Mouse (Mus musculus) ES-Bruce4 (cell line): ENCODE results near the gene Ntn4. TPM values are rescaled to one million over a fixed set of nuclear protein-coding genes. Genes with fewer than 3 reads are reported as not detected.

Experiments used
- H3K27ac ChIP-seq: 2 replicates; pipeline ENCODE4 v1.5.1; 2012; ENCODE audit warnings: low read length, inconsistent platforms; ENCODE audit not compliant: insufficient read depth
- H3K27me3 ChIP-seq: 2 replicates; pipeline ENCODE4 v1.6.1; 2012; ENCODE audit warnings: mild to moderate bottlenecking, low read length, inconsistent platforms; ENCODE audit not compliant: control insufficient read depth, poor library complexity, insufficient read depth, severe bottlenecking
- H3K36me3 ChIP-seq: 2 replicates; pipeline ENCODE4 v1.6.1; 2012; ENCODE audit warnings: inconsistent platforms, mild to moderate bottlenecking, low read length, moderate library complexity; ENCODE audit not compliant: control insufficient read depth, poor library complexity, insufficient read depth, severe bottlenecking
- H3K4me1 ChIP-seq: one replicate; pipeline ENCODE4 v1.8.1; 2011; ENCODE audit warnings: low read length; ENCODE audit not compliant: control insufficient read depth, insufficient read depth
- H3K4me3 ChIP-seq: 2 replicates; pipeline ENCODE4 v1.5.1; 2011; ENCODE audit warnings: low read depth, mild to moderate bottlenecking, low read length
- H3K9ac ChIP-seq: 2 replicates; pipeline ENCODE4 v1.6.1; 2012; ENCODE audit warnings: low read depth, mild to moderate bottlenecking, inconsistent platforms; ENCODE audit not compliant: poor library complexity, severe bottlenecking
- H3K9me3 ChIP-seq: replicated peaks from 2 replicates; pipeline ENCODE4 v1.6.1; 2012; ENCODE audit warnings: mild to moderate bottlenecking, low read length, inconsistent platforms; ENCODE audit not compliant: control insufficient read depth, poor library complexity, insufficient read depth, severe bottlenecking
- CTCF ChIP-seq: IDR thresholded peaks from one replicate; pipeline ENCODE4 v1.8.1; 2011; ENCODE audit warnings: low read depth, low read length
- EP300 ChIP-seq: IDR thresholded peaks from 2 replicates; pipeline ENCODE4 v1.6.1; 2011; ENCODE audit warnings: low read depth, low read length; ENCODE audit not compliant: insufficient read depth
- POLR2A ChIP-seq: IDR thresholded peaks from one replicate; pipeline ENCODE4 v1.8.1; 2011; ENCODE audit warnings: low read length; ENCODE audit not compliant: insufficient read depth
- polyA plus RNA-seq: library from polyadenylated mRNA; stranded (reverse); fragments of >200 nt; gene quantifications from 2 replicates; pipeline ENCODE4 v1.2.4, GENCODE M21; 2011; ENCODE audit warnings: low read depth; ENCODE audit not compliant: missing spikeins, insufficient read depth, insufficient read length

Ntn4 gene
- polyA plus RNA-seq, 1 experiment, result 2.2 TPM

DNA sequence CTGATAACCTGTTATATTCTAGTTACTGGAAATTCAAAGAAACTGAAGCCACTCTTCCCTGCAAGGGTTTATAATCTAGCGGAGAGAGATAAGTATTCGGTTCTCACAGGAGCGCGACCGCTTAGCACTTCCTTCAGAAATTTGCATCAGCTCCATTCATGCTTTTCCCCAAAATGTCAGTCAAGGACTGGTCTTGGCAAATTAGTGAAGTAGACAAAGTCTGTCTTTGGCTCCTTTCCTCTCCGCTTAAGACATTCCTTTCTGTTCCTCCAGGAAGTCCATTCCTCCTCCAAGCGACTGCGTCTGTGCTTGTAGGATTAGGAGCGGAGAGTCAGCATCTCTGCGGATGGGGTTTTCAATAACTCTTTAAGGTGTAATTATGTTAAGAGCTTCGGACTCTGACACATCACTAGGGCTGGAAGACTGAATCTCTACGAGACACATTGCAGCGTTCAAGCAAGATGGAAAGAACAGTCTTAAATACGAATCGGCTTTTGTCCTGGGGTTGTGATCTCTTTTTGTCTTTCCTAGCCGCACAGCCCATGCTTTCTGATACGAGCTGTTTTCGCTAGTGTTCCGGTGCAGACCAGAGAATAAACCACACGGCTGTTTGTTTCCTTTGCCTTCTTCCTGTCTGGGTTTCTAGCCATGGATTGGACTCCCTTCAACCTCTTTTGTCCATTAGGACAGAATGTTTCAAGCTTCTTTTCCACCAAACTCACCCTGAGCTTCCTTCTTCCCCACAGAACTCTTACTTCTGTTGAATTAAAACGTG is 60.3 kb downstream of the Ntn4 start:
- no peaks in the 10 kb centered on the region for H3K4me1 ChIP-seq
- no peaks in the 10 kb centered on the region for H3K9me3 ChIP-seq
- H3K27me3 ChIP-seq, result no peaks in the 10 kb centered on the region; the same call in 1 of the 2 replicates
- no peak overlapping the region for H3K4me3 ChIP-seq
- no peak overlapping the region for H3K27ac ChIP-seq
- H3K9ac ChIP-seq, result no peak overlapping the region
- no peaks in the 10 kb centered on the region for H3K36me3 ChIP-seq
- TF ChIP-seq CTCF (no peak), EP300 (no peak), POLR2A (no peak)

DNA sequence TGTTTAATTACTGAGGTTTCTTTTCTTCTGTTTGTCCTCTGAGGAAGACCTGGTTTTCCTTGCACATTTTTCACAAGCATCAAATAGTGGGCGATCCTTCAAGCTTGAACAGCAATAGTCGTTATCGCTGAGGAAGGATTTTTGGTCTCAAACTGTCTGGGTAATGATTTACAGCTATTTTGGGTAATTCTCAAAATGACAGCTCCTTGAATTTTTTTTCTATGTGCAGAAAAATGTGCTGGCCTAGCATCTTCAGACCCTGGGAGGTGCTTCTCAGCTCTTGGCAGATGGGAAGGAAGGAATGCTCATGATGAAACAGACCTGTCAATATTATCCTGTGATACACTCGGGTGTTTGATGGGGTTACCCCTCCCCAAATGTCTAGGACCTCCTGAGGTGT is 63.5 kb downstream of the Ntn4 start:
- no peak overlapping the region for H3K4me3 ChIP-seq
- H3K36me3 ChIP-seq, result no peaks in the 10 kb centered on the region
- TF ChIP-seq POLR2A, result no peak
- no peak for TF ChIP-seq EP300
- TF ChIP-seq CTCF, result no peak
- H3K9me3 ChIP-seq, result no peaks in the 10 kb centered on the region
- H3K27ac ChIP-seq, result no peak overlapping the region
- no peak overlapping the region for H3K9ac ChIP-seq
- no peaks in the 10 kb centered on the region for H3K27me3 ChIP-seq
- no peaks in the 10 kb centered on the region for H3K4me1 ChIP-seq

DNA sequence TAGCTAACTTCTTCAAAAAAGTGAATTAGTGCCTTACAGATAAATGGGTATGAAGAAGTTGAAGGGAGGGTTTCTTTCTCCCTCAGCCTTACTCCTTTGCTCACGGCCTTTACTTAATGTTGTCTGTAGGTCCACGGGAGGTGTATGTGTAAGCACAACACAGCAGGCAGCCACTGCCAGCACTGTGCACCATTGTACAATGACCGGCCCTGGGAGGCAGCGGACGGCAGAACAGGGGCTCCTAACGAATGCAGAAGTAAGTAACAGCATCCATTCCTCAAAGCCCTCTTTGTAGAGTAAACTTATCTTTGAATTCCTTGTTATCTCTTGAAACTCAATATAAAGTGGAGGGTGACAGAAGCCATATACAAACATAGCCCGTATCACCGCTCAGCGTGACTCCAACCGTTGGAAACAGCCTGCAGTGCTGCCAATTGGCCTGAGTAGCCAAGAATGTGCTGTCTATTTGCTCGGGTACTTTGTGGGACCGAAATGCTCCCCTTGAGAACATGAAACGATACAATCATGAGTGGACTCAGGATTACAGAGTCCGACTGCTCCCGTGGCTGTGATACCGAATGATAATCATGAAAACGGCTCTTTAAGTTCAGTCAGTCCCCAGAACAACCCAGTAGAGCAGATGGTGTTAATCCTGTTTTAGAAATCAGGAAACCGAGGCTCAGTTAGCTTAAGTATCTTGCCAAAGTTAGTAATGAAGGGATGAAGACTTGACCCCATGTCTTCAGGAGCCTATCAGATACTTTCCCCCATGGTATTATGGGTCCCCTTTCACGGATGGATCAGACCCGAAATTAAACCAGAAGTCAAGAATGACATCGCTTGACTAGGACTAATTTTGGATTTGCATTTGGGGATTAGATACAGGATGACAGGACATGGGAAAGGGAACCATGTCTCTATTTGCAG is 66.9 kb downstream of the Ntn4 start:
- H3K36me3 ChIP-seq, result no peaks in the 10 kb centered on the region
- no peaks in the 10 kb centered on the region for H3K9me3 ChIP-seq
- TF ChIP-seq CTCF, result no peak
- no peak for TF ChIP-seq POLR2A
- no peak for TF ChIP-seq EP300
- H3K27ac ChIP-seq, result no peak overlapping the region
- no peak overlapping the region for H3K4me3 ChIP-seq
- H3K27me3 ChIP-seq, result no peaks in the 10 kb centered on the region
- H3K9ac ChIP-seq, result no peak overlapping the region
- H3K4me1 ChIP-seq, result no peaks in the 10 kb centered on the region

DNA sequence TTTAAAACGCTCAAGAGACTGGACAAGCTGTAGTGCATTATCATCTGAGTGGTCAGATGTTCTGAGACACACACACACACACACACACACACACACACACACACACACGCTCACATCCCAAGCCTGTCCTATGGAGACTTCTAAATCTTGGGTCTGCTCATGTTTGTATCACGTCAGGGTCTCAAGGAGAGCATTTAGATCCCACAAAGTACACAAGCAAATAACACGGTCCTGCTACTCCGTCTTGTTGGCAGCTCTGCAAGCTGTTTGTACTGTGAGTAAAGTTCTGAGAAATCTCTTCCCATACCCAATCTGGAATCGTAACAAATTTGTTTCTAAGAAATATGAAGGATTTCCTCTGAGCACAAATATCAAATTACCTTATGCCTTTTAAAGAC is 67.6 kb downstream of the Ntn4 start:
- H3K36me3 ChIP-seq, result no peaks in the 10 kb centered on the region

DNA sequence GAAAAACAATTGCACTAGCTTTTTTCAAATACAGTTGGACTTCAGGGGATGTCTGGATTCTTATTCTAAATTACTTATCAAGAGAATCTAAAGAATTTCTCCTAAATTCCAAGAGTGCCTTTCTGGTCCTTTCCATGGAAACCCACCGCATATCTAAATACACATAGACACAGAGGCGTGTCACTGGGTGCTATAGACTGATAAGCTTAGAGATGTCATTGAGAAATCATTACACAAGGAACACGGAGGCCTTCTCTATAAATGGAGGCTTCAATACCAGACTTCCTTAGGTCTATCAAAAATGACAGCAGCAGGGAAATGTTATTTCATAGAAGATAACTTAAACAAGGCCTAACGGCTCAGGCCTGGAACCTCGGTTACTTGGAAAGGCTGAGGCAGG is 68.0 kb downstream of the Ntn4 start:
- Histone ChIP-seq H3K4me1 (no peaks in the 10 kb centered on the region), H3K27ac (no peak overlapping the region), H3K36me3 (no peaks in the 10 kb centered on the region), H3K9ac (no peak overlapping the region), H3K4me3 (no peak overlapping the region), H3K27me3 (no peaks in the 10 kb centered on the region), H3K9me3 (no peaks in the 10 kb centered on the region)
- TF ChIP-seq CTCF, result no peak
- no peak for TF ChIP-seq POLR2A

More for the DNA sequence above, 67.6 kb downstream of the Ntn4 start:
- H3K9me3 ChIP-seq, result no peaks in the 10 kb centered on the region
- H3K4me1 ChIP-seq, result no peaks in the 10 kb centered on the region
- H3K4me3 ChIP-seq, result no peak overlapping the region
- TF ChIP-seq CTCF (no peak), POLR2A (no peak), EP300 (no peak)
- H3K27me3 ChIP-seq, result no peaks in the 10 kb centered on the region
- H3K9ac ChIP-seq, result no peak overlapping the region
- no peak overlapping the region for H3K27ac ChIP-seq

DNA sequence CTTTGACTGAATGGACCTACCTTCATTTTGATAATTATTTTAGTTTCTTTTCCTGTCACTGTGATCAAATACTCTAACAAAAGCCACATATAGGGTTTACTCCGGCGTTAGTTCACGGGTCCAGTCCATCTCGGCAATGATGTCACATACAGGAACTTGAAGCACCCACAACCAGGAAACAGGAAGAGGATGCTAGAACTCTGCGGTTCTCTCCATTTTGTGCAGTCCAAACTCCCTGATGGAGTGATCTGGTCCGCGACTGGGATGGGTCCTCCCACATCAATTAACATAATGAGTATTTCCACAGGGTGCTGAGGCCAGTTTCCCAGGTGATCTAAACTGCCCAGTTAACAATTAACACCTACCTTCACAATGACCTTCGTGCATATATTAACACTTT is 69.1 kb downstream of the Ntn4 start:
- no peaks in the 10 kb centered on the region for H3K9me3 ChIP-seq
- no peak overlapping the region for H3K27ac ChIP-seq
- H3K9ac ChIP-seq, result no peak overlapping the region
- H3K4me3 ChIP-seq, result no peak overlapping the region
- TF ChIP-seq CTCF (no peak), POLR2A (no peak), EP300 (no peak)
- no peaks in the 10 kb centered on the region for H3K27me3 ChIP-seq
- no peaks in the 10 kb centered on the region for H3K4me1 ChIP-seq
- no peaks in the 10 kb centered on the region for H3K36me3 ChIP-seq
